Mouse (Mus musculus): ENCODE data around the gene Ppm1h. TPM values are rescaled to one million over a fixed set of nuclear protein-coding genes. Genes with fewer than 3 reads are reported as not detected.

Gene Ppm1h
- total RNA-seq, 2 experiments from 2014 or later, result 6.7 to 7.8 TPM

- no peak for DNase-seq
- intact Hi-C loops (cut with DNase I), result no loop called here
Measured at GRCm38 (mm10) chr10:122848020-122848457, 169.5 kb downstream of the Ppm1h start.

- no peak for DNase-seq
- intact Hi-C loops (cut with DNase I), result no loop called here
Measured at GRCm38 (mm10) chr10:122851267-122852160, 173.0 kb downstream of the Ppm1h start.

GRCm38 (mm10) chr10:122854571-122854970 is 176.0 kb downstream of the Ppm1h start:
- DNase-seq, result no peak
- intact Hi-C loops (cut with DNase I), result no loop called here

- no peak for DNase-seq
- intact Hi-C loops (cut with DNase I), result no loop called here
Measured at GRCm38 (mm10) chr10:122855149-122855548, 176.6 kb downstream of the Ppm1h start.

GRCm38 (mm10) chr10:122856040-122856764 is 177.6 kb downstream of the Ppm1h start:
- no peak for DNase-seq
- intact Hi-C loops (cut with DNase I), result no loop called here

- intact Hi-C loops (cut with DNase I), result no loop called here
- no peak for DNase-seq
Measured at GRCm38 (mm10) chr10:122857155-122857554, 178.6 kb downstream of the Ppm1h start.

- intact Hi-C loops (cut with DNase I), result no loop called here
- DNase-seq, result no peak
Measured at GRCm38 (mm10) chr10:122858904-122859641, 180.5 kb downstream of the Ppm1h start.

GRCm38 (mm10) chr10:122859642-122859997 is 181.1 kb downstream of the Ppm1h start:
- no peak for DNase-seq
- intact Hi-C loops (cut with DNase I), result no loop called here

GRCm38 (mm10) chr10:122860076-122860475 is 181.5 kb downstream of the Ppm1h start:
- intact Hi-C loops (cut with DNase I), result no loop called here
- no peak for DNase-seq

- intact Hi-C loops (cut with DNase I), result no loop called here
- no peak for DNase-seq
Measured at GRCm38 (mm10) chr10:122861696-122862385, 183.3 kb downstream of the Ppm1h start.

- intact Hi-C loops (cut with DNase I), result no loop called here
- no peak for DNase-seq
Measured at GRCm38 (mm10) chr10:122862386-122863023, 183.9 kb downstream of the Ppm1h start.

GRCm38 (mm10) chr10:122869865-122870503 is 191.4 kb downstream of the Ppm1h start:
- intact Hi-C loops (cut with DNase I), result no loop called here
- no peak for DNase-seq

- no peak for DNase-seq
- intact Hi-C loops (cut with DNase I), result no loop called here
Measured at GRCm38 (mm10) chr10:122870848-122871494, 192.4 kb downstream of the Ppm1h start.

- DNase-seq, result no peak
- intact Hi-C loops (cut with DNase I), result no loop called here
Measured at GRCm38 (mm10) chr10:122872720-122873119, 194.2 kb downstream of the Ppm1h start.

GRCm38 (mm10) chr10:122876964-122877363 is 198.4 kb downstream of the Ppm1h start:
- intact Hi-C loops (cut with DNase I), result no loop called here
- DNase-seq, result no peak

GRCm38 (mm10) chr10:122877436-122877835 is 198.9 kb downstream of the Ppm1h start:
- DNase-seq, result no peak
- intact Hi-C loops (cut with DNase I), result no loop called here

- intact Hi-C loops (cut with DNase I), result no loop called here
- no peak for DNase-seq
Measured at GRCm38 (mm10) chr10:122881456-122881855, 202.9 kb downstream of the Ppm1h start.

GRCm38 (mm10) chr10:122882614-122883013 is 204.1 kb downstream of the Ppm1h start:
- intact Hi-C loops (cut with DNase I), result no loop called here
- DNase-seq, result no peak
